Mouse (Mus musculus) B cell, adult 2 months (primary cell): Measurements from ENCODE around the gene Uts2.

Experiments used
- DNase-seq, 2 experiments: peaks; one replicate each; pipeline ENCODE4 v3.0.0; 2022

Gene Uts2

DNA sequence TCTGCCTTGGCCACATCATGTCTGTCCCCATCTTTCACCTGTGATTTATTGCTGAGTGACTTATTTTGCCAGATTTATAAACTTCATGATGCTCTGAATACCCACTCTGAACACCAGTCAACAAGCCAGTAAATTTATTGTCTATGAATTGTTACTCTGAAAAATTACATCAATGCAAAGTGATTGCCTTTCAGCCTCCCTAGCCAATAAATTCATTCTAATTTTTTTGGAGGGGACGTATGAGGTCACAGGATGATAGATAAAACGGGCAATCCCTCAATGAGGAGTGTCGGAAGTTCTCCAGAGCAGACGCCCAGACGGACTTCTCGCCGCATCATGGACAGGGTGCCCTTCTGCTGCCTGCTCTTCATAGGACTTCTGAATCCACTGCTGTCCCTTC is at the start of gene Uts2:
Gene Uts2, plus strand, starts transcription at position 301 of the 400 bp plus-strand sequence.
- DNase-seq, result no peak

DNA sequence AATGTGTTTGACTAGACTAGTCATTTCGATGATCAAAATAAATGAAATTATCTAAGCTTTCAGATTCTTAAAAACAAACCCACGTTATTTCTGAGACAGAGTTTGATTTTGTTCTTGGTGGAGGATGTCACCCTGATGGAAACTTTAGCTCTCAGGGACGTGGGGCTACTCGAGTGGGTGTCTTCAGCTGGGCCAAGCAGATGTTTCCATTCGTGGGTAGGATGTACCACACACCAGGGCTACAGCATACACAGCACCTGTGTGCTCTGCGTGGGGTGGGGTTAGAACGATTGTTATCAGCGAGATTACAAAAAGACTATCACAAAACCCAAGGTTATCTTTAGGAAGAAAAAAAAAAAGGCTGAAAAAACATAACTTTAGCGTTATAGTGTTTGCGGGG is 45.9 kb upstream of the Uts2 start:
- no peak for DNase-seq

- no peak for DNase-seq
Observed at GRCm38 (mm10) chr4:150956369-150957105, 40.4 kb upstream of the Uts2 start.

DNA sequence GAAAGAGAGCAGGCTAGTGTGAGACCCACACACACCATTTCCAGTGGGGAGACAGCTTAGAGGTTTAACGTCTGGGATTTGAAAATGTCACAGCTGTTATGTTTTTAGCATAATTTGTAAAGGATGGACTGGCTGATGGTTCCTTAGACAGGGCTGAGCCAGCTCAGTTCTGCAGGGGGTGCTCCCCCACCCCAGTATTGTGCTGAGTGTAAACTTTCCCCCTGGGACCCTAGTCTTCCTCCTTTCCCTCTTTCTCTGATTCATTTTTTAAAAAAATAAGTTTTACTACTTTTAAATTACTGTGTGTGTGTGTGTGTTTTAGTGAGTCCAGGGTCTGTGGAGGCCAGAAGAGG is 39.8 kb upstream of the Uts2 start:
- DNase-seq, result no peak

DNA sequence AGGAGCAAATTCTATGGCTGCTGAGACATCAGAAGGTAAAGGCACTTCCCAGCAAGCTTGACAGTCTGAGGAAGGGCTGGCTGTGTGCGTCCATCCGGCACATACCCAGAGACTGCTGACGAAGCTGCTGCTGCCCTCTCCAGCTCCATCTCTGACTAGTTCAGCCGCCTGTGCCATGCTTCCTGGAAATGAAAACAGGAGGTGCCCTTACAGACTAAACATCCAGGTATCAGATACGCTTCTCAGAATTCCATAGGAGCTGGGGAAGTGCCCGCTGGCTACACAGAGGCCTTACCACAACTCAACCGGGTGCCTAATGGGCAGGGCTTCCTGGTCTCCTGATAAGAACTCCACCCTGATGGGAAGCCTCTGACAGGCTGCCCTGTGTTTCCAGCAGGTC is 38.4 kb upstream of the Uts2 start:
- no peak for DNase-seq

GRCm38 (mm10) chr4:150962231-150962630 is 34.7 kb upstream of the Uts2 start:
- DNase-seq, result no peak

- DNase-seq, result no peak
Observed at GRCm38 (mm10) chr4:150963711-150964110, 33.2 kb upstream of the Uts2 start.

- peak; percentile 85 to 87 for DNase-seq
Observed at GRCm38 (mm10) chr4:150964635-150965554, 32.0 kb upstream of the Uts2 start.

DNA sequence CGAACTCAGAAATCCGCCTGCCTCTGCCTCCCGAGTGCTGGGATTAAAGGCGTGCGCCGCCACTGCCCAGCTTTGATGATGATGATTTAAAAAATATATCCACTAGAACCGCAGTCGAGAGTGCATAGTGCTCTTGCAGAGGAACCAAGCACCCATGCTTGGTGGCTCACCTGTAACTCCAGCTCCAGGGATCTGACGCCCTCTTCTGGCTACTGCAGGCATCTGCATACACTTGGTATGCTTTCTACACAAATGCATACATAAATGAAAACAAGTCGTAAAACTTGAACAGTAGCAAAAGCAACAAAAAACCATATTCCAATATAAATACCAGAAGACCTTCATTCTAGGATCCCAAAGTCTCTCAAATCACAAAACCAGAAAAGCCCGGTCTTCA is 31.3 kb upstream of the Uts2 start:
- DNase-seq, result no peak

DNA sequence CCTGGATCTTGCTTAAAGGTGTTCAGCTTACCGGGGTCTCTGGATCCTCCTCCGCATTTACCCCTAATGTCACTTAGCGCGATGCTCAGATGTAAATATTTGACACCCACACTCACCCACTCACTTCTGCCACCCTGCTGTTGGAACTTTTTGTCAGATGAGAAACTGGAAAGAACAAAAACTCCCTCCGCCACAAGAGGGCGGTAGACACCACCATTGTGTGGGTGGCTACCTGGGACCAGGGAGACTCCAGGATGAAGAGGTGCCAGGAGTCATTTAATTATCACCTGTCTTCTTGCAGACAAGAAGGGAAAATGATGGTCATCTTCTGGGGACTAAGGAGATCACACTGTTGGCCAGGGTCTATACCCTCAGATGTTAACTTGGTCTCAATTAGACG is 30.3 kb upstream of the Uts2 start:
- peak; percentile 56 to 59 for DNase-seq

GRCm38 (mm10) chr4:150968956-150969355 is 27.9 kb upstream of the Uts2 start:
- no peak for DNase-seq

- no peak for DNase-seq
Observed at GRCm38 (mm10) chr4:150973264-150973663, 23.6 kb upstream of the Uts2 start.

- no peak for DNase-seq
Observed at GRCm38 (mm10) chr4:150975145-150975544, 21.8 kb upstream of the Uts2 start.

- no peak for DNase-seq
Observed at GRCm38 (mm10) chr4:150978156-150978910, 18.6 kb upstream of the Uts2 start.

DNA sequence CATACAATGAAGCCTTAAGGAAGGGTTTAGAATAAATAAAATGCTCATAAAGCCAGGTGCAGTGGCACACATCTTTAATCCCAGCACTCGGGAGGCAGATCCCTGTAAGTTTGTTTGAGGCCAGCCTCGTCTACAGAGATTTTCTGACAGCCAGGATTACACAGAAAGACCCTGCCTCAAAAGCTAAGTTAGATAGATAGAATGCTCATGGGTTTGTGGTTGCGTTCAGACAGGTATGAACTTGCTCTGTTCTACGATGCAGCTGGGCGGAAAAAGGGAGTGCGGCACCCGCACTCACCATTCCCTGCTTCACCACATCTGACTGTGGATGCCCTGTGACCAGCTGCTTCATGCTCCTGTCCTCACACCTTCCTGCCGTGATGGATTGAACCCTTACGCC is 17.4 kb upstream of the Uts2 start:
- DNase-seq, result no peak

DNA sequence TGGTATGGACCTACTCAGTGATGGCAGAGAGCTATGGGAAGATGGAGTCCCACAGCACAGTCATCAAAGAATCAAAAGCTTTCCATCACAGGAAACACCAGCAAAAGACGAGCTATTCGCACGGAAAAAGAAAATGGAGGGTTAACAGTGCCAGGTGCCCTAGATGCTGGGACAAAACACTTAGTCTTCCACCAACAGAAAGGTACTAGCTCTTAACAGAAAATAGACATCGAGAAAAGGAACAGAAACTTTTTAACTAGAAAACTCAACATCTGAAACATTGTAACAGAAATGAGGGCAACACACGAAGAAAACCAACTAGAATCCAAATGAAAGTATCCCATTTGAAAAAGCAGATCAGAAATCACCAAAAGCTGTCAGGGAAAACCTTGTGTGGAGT is 16.7 kb upstream of the Uts2 start:
- no peak for DNase-seq

GRCm38 (mm10) chr4:150990148-150990547 is 6.7 kb upstream of the Uts2 start:
- peak; percentile 37 to 47 for DNase-seq

DNA sequence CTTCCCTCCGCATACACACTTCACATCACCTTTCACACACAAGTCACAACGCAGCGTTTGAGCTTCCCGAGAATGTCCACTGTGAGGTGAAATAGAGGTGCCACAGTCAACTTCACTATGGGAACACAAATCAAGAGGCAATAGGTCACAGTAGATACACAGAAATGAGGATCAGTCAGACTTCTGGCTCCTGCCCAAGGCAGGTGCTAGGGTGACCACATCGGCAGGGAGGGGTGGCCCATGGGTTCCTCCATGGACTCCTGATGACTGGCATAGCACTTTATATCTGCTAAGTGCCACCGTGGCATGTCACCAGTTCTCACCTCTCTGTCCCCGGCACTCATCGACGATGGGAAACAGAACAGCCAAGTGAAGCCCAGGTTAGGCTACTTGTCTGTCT is 1.7 kb downstream of the Uts2 start:
- no peak for DNase-seq

- no peak for DNase-seq
Observed at GRCm38 (mm10) chr4:151001397-151001796, 4.5 kb downstream of the Uts2 start.

DNA sequence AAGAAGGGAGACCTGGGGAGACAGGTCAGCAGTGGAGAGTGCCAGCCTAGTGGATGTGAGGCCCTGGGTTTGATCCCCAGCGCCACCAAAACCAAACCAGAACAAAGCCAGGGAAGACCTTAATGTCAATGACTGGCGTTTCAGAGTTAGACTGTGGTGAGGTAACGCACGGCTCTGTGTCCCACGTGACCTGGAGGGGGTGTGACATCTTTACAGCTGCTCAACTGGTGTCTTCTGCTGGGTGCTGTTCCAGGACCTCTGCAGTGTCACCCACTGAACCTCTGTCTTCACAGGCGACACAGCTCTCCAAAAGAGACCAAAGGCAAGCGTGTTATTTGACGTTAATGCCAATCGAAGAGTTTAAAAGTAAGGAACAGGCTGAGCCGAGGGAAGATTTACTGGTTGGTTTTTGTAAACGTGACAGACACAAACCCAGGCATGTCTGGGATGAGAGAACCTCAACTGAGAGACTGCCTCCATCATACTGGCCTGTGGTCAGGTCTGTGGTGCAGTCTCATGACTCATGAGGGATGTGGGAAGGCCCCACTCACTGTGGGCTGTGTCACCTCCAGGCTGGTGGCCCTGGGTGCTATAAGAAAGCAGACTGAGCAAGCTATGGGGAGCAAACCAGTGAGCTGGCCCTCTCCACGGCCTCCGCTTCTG is 8.9 kb downstream of the Uts2 start:
- DNase-seq, result no peak

GRCm38 (mm10) chr4:151006945-151007344 is 10.0 kb downstream of the Uts2 start:
- peak; percentile 48 to 54 for DNase-seq

GRCm38 (mm10) chr4:151010316-151010715 is 13.4 kb downstream of the Uts2 start:
- no peak for DNase-seq

GRCm38 (mm10) chr4:151015946-151016345 is 19.0 kb downstream of the Uts2 start:
- no peak for DNase-seq
